Mouse (Mus musculus): ENCODE measurements around the gene Pla2g2f.
A peak's percentile ranks its signal among the peaks of the same experiment; 100 is the strongest.

Pla2g2f gene

GRCm38 (mm10) chr4:138712621-138713020 lies 44.8 kb downstream of the Pla2g2f start:
- DNase-seq, result no peak

GRCm38 (mm10) chr4:138712096-138712495 lies 45.3 kb downstream of the Pla2g2f start:
- DNase-seq, result no peak

GRCm38 (mm10) chr4:138711051-138711820 lies 46.2 kb downstream of the Pla2g2f start:
- no peak for DNase-seq

GRCm38 (mm10) chr4:138710633-138711032 lies 46.8 kb downstream of the Pla2g2f start:
- no peak for DNase-seq

GRCm38 (mm10) chr4:138709944-138710343 lies 47.5 kb downstream of the Pla2g2f start:
- DNase-seq, result no peak

GRCm38 (mm10) chr4:138709246-138709645 lies 48.2 kb downstream of the Pla2g2f start:
- no peak for DNase-seq

GRCm38 (mm10) chr4:138708636-138709035 lies 48.8 kb downstream of the Pla2g2f start:
- DNase-seq, result peak; percentile 50

- DNase-seq, result no peak
These were observed 50.8 kb downstream of the Pla2g2f start for GRCm38 (mm10) chr4:138706620-138707019.

GRCm38 (mm10) chr4:138704169-138704568 lies 53.3 kb downstream of the Pla2g2f start:
- DNase-seq, result no peak

- no peak for DNase-seq
These were observed 53.8 kb downstream of the Pla2g2f start for GRCm38 (mm10) chr4:138703591-138703990.

- no peak for DNase-seq
These were observed 54.9 kb downstream of the Pla2g2f start for GRCm38 (mm10) chr4:138702528-138702927.

- DNase-seq, result no peak
These were observed 55.4 kb downstream of the Pla2g2f start for GRCm38 (mm10) chr4:138702031-138702430.

GRCm38 (mm10) chr4:138701111-138701510 lies 56.3 kb downstream of the Pla2g2f start:
- DNase-seq, result no peak

Measured in liver (tissue).